Mouse (Mus musculus) adrenal gland (tissue): Measurements from ENCODE around the gene Gm10203.

ENCODE experiments used
- intact Hi-C: fragments of 180-260 bp; cut with DNase I; formaldehyde crosslinking; loops from one replicate; pipeline ENCODE4 v1.15.1; 2025

The Gm10203 gene

DNA sequence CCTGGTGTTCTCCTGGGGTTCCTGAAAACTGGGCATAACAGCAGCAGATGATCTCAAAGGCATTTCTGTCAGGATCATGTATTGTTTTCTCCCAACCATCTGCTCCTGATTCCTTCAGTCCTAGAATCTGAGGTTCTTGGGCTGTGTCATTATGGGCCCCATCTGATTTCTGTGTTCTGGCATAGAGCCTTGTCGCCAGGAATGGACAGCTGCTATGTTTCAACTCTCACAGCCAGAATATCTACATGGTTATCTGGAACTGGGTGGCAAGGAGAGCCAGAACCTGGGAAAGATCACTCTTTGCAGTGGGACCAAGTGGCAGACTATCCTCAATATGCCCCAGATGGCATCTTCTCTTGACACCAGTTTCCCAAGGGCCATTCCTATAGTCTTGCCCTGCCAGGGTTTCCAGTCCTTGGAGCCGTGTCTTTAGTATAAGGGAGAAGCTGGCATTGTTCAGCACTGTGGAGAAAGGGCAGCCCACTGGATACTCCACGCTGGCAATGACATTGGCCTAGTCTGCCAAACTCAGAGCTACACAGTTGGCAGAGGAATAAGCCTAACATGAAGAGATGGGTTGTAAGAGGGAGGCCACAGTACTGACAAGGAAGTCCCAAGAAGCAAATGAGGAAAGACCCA, 45.1 kb downstream of the Gm10203 start:
- intact Hi-C loops, result no loop called here

DNA sequence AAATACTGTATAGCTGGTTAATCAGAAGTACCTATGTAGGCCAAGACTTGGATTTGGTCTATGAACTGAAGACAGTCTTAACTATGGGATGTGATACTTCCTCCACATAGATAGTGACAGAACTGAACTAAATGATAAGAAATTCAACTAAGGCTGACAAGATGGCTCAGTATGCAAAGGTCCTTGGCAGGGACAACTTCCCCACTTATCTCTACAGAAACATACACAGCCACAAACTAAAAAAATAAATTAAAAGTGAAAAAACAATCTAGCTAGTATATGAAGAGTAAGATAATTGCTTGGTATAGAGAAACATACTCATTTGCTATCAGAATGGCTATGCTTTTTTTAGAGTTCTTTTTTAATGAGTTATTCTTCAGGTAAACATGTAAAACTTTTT, 49.1 kb downstream of the Gm10203 start:
- intact Hi-C loops, result no loop called here
